Mouse (Mus musculus) cerebellum, adult 11-12 months (tissue): ENCODE results near the gene Gm6614.
"Not testable (repeated sequence)": the region's sequence is repeated elsewhere in the genome, so short reads cannot be mapped to it uniquely, and the experiment has no call there.

Experiments used
- DNase-seq: peaks from one replicate; pipeline ENCODE4 v3.0.0; 2022

Gene Gm6614

DNA sequence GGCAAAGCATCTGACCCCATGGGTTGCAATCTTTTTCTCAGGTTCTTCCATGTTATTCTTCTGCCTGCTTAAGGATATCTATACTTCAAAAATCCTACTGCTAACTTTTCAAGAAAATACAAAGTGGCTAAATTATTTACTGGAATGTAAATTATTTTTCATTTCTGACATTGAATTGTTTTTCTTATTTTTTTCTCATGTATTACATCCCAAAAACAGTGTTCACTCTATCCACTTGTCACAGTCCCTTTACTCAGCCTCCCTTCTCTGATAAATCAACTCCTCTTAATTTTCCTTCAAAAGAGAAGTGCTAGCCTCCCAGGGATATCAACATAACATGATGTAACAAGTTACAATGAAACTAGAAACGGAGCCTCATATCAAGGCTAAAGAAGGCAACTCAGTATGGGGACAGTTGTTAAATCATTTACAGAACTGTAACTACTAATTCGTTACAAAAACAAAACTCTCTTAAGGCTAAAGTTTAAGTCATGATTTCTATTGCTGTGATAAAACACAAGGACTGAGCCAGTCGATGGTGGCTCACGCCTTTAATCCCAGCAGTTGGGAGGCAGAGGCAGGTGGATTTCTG is at the start of gene Gm6614:
Gene Gm6614 (minus strand): TSS at position 51 of the 592 bp plus-strand sequence.
- DNase-seq = no peak

DNA sequence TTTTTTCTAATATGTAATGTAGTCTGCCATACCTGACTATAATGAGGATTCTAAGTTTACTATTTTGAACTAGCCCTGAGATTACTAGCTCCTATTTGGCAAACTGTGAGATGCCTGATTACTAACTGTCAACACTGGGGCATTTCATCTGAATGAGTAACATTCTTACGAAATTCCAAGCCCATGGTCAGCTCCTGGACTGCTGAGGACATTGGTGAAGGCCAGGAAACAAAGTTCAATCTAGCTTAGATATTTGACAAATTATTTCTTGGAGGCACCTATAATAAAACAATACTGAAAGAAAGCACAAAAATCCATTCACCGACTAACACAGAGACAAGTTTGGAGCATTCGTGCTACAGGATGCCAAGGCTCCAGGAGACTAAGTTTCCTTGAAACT is 47.1 kb upstream of the Gm6614 start:
- not testable (repeated sequence) for DNase-seq

DNA sequence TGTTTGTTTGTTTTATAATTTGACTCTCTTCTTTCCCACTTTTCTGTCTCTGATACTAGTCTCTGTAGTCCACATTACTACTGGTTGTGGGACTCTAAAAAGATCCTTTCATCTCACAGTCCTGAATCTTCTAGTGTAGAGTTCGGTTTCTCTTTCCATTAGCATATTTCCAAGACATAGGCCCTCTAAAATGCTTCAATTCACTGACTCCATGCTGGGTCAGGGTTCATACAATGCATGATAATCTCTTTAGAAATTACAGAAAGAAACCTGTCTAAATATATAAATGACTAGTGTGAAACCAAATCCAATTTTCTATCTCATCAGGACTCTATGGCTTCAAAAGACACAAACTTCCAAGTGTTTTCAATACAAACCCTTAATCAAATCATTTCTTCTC is 36.5 kb upstream of the Gm6614 start:
- DNase-seq = no peak

DNA sequence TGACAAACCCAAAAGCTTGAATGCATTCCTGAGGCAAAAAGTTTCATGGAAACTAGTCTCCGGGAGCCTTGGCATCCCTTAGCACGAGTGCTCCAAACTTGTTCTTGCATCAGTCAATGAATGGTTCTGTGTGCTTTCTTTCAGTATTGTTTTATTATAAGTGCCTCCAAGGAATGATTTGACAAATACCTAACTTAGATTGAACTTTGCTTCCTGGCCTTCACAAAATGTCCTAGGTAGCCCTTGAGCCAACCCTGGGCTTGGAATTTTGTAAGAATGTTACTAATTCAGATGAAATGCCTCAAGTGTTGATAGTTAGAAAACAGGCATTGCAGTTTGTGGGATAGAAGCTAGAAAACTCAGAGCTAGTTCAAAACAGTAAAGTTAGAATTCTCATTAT is 34.5 kb upstream of the Gm6614 start:
- no peak for DNase-seq

DNA sequence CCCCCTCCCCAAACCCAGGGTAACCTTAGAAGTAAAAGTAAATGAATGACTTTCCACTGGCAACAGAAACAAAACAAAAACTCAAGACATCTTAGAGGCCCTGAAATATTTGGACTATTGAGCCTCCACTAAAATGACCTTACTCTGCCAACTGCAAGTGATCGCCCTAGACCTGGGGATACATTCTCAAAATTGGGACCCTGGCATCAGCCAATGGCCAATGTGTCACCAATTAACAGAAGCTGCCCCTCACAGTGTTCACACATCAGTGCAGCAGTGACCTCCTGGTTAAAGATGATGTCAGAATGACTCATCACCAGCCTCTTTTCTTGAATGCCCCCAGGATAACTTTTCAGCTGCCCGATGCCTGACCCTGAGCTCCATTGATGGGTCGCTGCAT is 30.7 kb upstream of the Gm6614 start:
- no peak for DNase-seq

DNA sequence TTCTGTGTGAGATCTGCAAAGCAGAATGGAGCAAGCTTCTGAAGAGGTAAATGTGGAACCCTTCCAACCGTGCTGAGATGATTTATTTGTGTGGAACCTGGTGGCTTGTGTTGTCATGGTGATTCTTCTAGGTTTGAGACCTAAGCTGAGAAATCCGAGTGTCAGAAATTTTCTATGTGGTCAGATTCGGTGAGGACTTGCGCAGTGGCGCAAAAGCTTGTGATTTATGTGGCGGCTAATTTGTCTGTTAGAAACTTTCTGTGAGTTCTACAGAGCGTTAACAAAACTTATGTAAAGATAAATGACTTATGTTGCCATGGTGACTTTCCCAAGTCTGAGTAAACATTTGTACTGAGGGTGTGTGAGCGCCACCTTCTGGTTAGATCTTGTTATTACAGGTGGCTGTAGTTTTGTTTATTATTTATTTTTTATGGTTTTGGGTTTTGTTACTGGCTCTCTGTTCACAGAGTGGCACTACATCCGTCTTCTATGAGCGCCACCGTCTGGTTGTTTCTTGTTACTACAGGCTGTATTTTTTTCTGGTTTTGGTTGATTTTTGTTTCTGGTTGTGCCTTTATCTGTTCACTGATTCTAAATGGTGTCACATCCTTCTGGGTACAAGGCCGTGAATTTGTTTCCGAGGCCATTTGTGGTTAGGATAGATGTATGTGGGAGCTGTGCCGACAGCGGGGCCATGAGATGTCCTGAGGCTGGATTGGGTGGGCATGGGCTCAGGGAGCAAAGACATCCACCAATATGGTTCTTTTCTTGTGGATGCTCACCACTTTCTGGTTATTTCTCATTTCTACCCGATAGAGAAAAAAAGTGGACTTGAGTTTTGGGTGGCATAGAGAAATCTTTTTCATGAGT is 29.3 kb upstream of the Gm6614 start:
- no peak for DNase-seq

DNA sequence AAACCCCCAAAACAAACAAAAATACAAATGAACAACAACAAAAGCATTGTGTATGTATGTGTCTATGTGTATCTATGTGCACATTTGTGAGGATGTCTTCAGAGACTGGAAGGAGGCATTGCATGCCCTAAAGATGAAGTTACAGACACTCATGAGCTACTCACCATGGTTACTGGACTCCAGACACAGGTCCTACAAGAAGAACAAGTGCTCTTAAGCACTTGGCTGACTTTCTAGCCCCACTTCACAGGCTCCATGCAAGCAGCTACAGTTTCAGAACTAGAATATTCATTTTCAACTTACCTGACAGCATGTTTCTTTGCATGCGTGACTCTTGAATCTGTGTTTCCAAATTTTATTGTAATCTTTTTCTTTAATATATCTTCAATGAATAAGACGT is 24.6 kb upstream of the Gm6614 start:
- DNase-seq = no peak

DNA sequence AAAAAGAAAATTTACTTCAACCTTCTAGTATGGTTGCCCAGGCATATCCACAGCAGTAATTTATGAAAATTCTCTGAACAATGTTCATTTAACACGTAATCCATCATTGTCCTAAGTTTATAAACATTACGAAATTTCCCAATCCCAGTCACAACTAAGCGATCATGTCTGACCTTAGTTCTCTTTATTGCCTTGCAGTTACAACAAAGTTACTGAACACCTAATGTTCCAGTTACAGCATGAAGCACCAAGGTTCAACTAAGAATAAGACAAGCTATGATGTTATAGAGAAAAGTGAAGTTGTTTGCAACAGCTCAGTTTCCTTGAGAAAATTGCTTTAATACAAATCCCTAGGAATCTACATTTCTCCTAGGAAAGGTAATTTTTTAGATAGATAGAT is 10.5 kb upstream of the Gm6614 start:
- DNase-seq = no peak

DNA sequence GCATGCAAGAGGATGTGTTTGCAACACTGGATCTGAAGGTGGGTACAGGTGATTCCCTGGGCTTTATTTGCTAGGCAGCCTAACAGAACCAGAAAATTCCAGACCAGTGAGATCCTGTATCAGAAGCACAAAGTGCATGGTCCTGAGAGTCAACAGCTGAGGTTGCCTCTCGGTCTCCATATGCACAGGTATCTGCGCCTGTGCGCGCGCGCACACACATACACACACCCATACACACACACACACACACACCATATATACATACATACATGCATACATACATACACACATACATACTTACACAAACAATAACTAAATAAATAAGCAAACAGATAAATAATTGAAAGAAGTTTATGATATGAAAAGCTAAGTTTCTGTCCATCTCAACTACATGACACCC is 24.4 kb downstream of the Gm6614 start:
- no peak for DNase-seq

DNA sequence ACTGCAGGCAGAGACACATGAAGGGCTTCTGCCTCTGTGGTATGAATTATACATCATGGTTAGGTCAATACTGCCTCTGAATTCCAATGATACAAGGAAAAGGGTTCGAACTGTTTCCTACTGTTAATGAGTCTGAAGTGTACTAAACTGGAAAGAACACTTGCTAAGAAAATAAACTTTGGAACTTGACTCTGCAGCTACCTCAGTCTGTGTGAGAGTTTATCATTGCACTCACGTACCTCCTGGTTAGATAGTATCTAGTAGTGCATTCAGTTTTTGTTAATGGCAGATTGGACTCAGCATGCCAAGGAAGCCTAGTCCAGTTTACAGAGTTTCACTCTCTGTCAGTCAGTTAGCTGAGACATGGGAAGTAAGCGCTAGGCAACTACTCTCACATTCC is 26.6 kb downstream of the Gm6614 start:
- no peak for DNase-seq

DNA sequence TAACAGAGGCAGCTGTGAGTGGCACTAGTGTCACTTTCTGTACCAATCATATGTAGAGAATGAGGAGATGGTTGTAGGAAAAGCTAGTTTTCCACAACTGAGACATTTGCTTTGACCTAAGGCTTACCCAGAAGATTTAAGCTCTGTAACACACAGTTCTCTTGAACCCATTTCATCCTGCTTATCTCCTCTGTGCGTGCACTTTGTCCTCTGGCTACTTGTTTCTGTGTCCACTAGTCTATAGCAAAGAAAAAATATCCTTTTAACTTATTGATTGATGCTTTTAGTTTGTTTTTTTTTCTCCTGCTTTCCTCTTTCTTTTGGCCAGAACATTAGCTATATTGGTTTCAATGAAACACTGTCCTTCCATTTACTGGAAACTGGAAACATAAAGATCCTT is 48.8 kb downstream of the Gm6614 start:
- DNase-seq = no peak

DNA sequence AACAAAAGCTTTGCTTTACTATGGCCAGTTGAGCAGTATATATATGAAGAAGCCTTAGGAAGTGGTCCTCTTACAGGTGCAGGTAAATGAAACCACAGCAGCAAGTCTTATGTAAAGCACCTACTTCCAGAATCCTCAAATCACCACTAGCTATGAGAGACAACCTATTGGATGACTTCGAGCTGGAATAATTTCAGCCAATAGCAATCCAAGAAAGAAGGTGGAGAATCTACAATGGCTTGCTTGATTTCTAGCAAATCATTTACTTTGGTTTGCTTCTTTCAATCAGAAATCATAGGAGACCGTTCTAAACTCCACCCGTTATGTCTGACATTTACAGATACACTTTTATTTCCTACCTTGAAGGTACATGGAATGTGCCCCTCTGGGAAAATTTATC is 49.4 kb downstream of the Gm6614 start:
- no peak for DNase-seq

DNA sequence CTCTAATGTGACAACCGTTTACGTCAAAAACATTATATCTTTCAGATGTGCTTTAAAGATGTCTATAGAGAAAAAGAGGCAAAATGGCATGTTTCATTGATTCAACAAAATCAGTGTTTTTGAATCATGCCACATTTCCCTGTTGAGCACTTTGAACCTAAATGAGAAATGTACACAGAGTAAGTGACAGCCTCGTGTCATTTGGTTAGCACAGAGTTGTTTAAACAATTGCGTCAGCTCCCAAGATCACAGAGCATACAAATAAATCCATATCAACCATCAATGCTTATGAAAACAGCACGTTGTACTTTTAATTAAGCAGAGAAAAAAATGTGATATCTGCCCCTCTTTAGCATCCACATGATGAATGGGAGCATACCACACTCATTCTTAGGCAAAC is 50.7 kb downstream of the Gm6614 start:
- DNase-seq = no peak

DNA sequence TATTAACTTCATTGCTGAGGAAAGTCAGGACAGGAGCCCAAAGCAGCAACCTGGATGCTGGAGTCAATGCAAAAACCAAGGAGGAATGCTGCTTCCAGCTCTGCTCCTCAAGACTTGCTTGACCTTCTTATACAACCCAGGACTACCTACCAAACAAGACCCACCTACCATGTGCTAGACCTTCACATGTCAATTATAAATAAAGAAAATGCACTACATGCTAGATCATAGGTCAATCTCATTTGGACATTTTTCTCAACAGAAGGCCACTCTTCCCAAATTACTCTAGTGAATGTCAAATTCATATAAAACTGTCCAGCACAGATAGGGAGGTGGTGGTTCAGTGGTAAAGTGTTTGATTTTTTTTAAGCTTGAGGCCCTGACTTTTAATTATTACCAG is 64.4 kb downstream of the Gm6614 start, which contains the start of gene Slco1a1:
Gene Slco1a1 (minus strand): TSS at position 101 of the 400 bp plus-strand sequence.
- DNase-seq = no peak

DNA sequence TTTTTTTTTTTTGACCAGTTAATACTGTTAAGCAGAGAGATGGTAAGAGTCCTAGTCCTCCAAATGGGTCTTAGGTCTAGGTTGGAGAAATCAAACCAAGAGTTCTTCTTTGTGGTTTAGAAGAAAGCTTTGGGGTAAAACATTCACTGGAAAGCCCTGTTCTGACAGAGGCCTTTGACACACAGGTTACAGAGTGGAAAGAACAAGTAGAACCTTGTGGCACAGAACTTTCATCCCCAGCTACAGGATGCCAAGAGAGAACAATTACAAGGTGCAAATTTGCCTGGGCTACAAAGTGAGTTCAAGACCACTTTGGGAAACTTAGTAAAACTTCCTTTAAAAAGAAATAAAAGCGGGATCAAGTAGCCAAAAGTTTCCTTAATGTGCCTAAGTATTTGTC is 70.8 kb downstream of the Gm6614 start:
- no peak for DNase-seq
